Mouse (Mus musculus): ENCODE measurements around the gene Tmcc3.
A peak's percentile ranks its signal among the peaks of the same experiment; 100 is the strongest.

GRCm38 (mm10) chr10:94332358-94333137, 20.8 kb downstream of the Tmcc3 start:
- TF ChIP-seq CTCF (IDR thresholded peaks at IDR 0.05; ENCODE audit: borderline replicate concordance, control insufficient read depth, extremely low read depth, insufficient read depth, low read length, poor library complexity) (0 out of 2 replicates have a peak, but pooled peaks have one; percentile 40), POLR2A (IDR thresholded peaks at IDR 0.05; ENCODE audit: control insufficient read depth, extremely low read depth, insufficient read depth, low read length, poor library complexity) (no peak)

Data from thymus, adult 2 months (tissue).